Mouse (Mus musculus) retina, postnatal 1 day (tissue): ENCODE data around the gene Sh3glb2.

Source experiments
- DNase-seq: peaks from one replicate; pipeline ENCODE4 v3.0.0-alpha.2; 2012

Gene Sh3glb2

DNA sequence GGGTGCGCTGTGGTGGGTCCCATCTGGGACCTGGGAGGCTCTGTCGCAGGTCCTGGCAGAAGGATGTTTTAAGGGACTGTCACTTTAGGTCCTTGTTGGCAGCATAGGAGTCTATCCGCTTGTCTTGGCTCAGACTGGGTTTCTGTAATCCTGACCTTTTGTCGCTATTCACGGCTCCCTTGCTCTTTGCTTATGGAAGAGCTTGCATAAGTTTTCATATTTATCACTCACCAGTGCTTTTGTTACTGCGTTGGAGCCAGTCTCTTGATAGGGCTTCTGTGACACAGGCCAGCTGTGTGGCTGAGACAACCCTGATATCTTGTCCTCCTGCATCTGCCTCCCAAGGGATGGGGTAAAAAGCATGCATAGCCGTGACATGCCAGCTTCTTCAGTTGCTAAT is 20.2 kb upstream of the Sh3glb2 start:
- DNase-seq, result no peak

DNA sequence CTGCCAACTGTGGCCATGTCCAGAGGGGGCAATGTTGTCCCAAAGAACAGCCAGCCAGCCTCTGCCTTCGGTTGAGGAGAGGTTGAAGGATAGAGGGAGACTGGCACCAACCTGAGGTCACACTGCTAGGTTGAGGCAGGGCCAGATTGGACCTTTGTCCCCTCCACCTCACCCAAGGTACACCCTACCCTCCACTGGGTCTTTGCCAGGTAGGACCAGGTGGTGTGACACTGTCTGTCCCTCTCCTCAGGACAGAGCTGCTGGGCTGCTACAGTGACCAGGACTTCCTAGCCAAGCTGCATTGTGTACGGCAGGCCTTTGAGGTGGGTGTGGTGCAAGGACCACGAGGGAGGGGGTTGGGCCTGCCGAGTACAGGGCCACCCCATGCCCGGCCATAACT is 18.6 kb upstream of the Sh3glb2 start:
- DNase-seq, result no peak

DNA sequence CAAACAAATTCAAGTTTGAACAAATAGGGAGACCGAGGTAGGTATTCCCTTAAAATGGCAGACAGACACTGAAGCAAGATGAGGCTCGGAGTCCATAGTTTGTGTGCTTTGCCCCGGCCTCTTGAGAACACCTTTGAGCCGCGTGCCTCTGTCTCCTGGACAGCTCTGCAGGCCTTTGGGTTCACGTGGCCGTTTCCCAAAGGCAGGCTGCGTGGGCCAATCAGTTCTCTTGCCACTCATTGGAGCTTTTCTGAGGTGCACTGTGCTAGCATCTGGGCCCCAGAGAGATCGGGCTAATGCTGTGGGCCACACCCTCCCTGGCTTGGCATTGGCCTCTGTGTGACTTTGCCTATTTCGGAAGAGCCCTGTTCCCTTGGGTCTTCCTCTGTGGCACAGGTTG is 16.8 kb upstream of the Sh3glb2 start:
- no peak for DNase-seq

DNA sequence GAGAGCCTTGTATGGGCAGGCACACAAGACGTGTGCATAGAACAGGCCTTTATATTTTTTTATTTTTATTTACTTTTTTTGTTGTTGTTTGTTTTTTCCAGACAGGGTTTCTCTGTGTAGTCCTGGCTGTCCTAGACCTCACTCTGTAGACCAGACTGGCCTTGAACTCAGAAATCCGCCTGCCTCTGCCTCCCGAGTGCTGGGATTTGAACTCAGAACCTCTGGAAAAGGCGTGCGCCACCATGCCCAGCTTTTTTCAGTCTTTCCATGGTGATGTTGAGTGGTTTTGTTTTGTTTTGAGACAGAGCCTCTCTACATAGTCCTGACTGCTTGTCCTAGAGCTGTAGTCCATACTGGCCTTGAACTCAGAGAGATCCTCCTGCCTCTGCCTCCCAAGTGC is 13.6 kb upstream of the Sh3glb2 start:
- no peak for DNase-seq

DNA sequence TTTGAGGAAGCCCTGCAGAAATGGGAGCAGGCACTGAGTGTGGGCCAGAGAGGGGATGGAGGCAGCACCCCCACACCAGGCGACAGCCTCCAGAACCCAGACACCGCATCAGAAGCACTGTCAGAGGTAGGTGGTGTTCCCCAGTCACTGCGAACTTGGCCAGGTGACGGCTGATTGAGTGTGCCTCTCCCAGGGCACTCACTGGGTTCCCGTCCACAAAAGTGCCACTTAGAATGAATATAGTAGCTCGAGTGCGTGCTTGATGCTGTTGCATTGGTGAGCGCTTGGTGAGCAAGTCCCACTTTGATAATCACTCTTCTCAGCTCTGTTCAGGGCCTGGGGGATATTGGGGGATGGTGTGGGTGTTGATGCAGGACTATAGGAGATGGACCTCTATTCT is 12.4 kb upstream of the Sh3glb2 start:
- no peak for DNase-seq

DNA sequence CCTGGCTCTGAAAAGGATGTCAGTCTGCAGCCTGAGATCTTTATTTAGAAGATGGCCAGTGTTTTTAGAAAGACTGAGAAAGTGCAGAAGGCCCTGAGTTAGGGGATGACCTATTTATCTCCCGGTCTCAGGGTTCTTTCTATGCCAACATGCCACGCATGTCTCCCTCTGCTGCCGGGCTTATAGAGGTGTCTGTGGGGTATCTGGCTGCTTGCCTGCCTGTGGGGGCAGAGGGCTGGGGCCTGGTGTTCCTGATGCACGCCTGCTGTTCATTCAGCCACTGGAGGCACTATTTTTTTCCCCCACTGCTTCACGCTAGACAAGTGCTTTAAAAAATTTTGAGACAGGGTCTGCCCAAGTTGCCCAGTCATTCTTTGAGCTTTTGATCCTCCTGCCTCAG is 7.1 kb upstream of the Sh3glb2 start:
- no peak for DNase-seq

DNA sequence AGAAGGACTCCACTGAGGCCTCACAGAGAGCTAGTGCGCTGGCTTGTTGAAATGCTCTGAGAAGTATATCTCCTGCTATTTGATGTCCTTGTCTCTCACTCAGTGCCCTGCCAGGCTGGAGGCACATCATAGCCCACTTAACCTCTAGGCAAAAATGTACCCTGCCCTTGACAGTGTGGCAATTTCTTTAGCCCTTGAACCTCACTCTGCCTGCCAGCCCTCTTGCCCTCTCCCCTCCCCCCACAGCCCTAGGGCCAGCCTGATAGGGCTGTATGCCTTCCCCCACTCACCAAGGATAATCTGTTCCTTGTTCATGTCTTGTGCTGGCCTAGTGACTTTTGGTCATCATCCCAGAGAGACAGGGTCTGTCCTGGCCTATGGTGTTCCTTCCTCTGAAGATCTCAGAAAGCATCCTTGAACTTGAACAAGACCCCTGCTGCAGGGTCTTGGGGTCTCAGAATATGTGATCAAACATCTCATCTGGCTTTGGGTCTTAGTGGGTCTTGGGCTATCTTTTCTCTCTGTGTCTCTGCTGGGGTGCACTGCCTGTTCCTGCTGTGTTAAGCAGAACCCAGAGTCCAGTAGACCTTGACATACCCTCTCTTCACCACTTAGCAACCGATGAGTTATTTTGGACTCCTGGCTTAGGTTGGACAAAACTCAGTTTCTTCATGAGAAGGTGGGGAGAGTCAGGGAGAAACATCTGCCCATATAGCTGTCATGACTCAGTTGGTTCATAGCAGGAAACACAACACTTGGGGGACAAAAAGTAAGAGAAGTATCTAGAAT is 6.3 kb upstream of the Sh3glb2 start:
- DNase-seq, result no peak

DNA sequence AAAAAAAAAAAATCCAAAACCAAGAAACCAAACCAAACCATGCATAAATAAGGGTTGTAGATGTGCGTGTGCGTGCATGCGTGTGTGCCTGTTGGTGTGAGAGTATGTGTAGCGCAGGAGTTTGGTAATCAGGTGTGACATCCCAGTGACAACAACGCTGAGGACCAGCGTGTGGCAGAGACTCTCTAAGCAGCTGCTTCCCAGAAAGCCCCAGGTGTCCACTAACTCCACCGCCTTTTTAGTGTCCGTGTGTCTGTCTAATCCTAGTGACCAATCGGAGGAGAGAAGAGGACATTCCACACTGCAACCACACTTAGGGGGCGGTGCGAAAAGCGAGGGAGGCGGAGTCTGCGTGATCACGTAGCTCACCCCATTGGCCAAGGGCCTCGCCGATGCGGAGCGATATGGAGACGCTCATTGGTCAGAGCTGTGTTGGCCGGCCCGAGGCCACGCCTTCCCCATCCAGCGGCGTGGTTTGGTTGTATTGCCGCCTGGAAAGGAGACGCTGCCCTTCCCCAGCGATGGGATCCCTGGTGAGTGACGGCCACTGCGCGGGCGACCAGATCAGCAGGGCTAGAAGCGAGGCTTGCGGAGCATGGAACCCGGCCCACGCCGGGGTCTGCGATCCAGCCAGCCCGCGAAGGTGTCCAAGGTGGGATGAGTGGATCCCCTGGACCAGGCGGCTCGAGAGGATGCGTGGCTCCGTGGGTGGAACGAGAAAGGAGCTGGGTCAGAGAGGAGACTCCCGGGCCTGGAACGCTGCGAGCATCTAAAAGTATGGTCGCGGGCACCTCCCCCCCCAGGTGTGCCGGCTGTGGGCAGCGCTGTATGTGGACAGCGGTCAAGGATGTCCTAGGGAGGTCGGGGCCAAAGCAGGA is 4.9 kb upstream of the Sh3glb2 start, which contains the start of gene Miga2:
TSS of gene Miga2 (plus strand) at position 461 of the 878 bp plus-strand sequence.
- DNase-seq, result peak; percentile 100

DNA sequence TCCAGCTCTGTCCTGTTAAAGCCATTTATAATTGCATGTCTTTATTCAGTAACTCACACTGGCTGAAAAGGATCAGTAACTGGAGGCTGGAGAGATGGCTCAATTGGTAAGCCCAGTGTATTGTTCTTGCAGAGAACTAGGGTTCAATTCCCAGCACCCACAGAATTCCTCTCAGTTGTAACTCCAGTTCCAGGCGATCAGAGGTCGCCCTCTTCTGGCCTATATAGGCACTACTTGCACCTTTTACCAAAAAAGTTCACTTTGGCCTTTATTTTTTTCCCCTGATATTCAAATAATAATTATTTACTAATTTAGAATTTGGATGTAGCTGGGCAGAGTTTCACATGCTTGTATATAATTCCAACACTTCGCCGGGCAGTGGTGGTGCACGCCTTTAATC is 3.7 kb upstream of the Sh3glb2 start:
- DNase-seq, result no peak

DNA sequence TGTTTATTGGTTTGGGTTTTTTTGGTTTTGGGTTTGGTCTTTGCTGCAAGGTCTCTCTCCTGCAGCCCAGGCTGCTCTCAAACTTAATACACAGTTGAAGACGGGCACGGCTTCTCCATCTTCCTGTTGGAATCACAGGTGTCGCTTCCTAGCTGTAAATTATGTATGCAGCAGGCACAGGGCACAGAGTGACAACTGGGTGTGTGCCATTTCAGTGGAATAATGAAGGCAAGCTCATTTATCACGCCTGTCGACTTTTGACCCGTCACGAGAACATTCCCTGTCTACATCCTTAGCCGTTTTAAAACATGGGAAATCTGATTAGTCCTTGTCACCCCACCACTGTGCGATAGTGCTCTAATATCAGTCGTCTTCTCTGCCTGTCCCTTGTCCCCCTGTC is 1.5 kb upstream of the Sh3glb2 start:
- no peak for DNase-seq

DNA sequence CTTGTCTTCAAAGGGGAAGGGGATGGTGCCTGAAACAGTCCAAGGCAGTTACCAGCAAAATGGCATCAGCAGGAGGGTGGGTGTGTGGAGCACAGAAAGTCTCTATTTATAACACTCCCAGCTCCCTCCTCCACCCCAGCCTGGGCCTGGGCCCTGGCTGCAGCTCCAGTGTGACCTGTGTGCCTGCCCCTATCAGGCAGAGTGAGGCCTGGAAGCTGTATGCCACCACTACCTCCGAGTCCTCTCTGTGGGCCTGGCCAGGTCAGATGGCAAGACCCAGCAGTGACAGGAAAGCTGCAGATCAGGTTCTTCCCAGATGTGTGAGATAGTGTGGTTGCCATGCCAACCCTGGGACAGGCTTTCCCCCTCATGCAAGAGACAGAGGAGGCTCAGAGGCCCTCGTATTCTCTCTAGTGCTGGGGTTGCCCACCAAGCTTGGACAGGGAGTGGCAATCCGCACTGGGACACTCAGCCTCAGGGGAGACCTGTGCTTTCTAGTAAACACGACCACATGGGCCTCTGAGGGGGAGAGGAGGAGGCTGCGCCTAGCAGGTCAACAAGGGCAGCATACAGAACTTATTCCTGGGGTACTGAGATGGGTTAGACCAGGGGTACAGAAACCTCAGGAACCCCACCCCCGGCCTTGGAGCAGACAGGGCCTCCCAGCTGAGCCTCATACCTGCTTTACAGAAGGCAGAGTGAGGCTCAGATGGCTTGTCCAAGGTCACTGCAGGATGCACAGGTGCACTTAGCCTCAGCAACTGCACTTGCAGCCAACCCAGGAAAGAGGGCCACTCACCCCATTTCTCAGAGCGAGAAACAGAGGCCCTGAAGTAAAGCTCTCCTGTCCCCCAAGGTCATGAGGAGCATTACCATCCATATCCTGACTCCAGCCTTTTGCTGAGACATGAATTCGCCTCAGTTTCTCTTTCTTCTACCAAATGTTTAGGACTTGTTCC is 1.3 kb downstream of the Sh3glb2 start:
- no peak for DNase-seq

DNA sequence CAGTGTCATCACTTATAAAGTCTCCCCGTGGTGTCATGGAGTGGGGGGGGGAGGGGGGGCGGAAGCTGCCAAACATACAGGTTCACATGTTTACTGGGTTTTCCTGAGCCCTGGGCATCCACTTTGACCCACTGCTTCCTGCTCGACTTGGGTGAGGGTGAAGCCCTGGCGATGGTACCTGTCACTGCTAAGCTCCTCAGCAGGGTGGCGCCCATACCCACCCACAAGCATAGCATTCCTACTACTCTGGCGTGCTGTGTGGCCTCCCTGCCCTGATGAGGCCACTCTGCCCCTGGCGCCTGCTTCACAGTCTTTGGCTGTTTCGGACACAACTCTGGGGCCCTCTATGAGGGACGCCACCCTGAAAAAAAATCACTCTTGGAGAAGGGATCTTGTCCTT is 2.2 kb downstream of the Sh3glb2 start:
- DNase-seq, result no peak

DNA sequence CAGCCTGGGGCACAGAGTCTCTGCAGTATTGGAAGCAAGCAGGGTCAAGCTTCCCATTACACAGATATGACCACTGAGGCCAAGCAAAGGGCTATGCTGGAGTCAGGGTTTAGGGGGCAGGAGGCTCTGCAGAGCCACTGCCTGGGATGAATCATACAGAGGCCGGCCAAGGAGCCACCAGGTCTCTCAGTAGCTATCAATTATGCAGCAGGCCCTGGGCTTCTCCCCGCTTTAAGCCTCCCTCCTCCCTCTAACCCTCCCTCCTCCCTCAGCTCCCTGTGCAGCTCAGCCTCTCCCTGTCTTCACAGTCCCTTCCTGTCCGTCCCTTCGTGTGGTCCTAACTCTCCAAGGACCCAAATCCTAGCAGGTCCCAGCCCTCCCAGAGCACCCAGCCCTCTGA is 2.9 kb downstream of the Sh3glb2 start:
- no peak for DNase-seq

DNA sequence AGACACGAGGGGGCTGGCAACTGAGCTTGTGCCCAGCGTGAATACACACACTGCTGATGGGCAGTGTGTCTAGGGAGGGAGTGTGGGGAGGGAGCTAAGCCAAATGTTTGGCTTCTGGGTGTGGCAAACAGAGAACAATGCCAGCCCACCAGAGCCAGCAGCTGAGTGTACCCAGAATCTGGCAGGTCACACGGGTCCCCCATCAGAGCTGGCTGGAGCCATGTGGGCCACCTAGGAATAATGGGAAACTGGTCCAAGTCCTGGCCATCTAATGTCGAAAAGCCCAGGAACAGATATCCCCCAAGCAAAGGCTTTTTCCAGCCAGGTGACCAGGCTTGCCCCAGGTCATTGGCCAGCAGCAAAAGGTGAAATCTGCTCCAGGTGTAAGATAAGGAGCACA is 3.3 kb downstream of the Sh3glb2 start:
- DNase-seq, result no peak

DNA sequence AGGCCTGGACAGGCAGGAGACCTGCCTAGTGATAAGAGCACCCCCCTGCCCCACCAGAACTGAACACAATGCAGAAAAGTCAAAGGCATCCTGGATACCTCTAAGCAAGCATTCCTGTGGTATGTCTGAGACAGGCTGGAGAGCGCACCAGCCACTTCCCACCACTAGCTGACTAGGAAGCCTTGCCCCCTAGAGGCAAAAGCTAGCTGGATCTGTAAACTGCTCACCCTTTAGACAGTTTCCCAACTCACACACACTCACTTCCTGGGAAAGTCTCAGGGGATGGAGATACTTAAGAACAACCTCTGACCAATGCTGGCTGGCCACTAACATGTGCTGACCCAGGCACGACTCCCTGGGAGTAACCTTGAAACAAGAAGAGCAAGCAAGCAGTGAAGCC is 8.0 kb downstream of the Sh3glb2 start:
- no peak for DNase-seq

DNA sequence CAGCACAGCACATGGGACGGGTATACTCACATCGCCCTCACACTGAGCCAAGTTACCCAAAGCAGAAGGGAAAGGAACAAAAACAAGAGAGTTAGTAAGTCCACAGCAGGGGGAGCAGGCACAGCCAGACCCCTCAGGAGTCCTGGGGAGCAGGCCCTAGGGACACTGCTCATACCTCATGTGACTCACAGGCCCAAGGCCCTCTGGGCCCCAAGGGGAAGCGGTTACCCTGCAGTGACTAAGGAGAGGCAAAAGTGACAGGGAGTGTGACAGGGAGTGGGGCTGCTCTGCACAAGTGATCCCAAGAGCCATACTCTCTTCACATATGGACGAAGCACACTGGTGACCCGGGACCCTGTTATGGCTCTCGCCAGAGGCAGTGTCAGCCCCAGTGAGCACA is 9.9 kb downstream of the Sh3glb2 start:
- DNase-seq, result no peak

DNA sequence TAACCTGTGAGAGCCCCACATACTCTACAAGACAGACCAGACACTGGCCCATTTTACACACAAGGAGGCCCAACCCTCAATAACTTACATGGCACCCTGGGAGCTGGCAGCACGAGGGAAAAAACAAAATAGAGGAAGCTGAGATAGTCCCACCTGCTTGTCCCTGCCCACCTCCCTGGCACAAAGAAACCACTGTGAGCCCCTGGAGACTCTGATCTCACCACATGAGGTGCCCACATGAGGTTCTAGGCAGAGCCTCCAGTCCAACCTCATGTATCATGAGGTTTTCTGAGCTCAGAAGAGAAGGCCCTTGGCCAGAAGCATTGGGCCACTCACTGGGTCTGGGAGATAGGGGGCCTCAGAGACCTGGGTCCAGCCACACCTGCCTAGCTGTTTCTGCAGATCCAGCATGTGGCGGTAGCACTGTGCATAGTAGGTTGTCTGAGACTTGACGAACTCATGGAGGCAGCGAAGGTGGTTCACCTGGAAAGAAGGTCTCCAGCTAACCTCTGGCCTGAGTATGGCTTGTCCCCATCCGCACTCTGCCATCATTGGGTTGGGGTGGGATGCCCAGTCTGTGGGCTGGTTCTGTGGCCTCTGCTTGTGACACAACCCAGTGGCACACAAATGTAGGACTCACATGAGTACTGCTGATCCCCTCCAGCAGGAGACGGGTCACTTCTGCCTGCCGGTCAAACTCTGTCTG is 13.0 kb downstream of the Sh3glb2 start:
- DNase-seq, result no peak

DNA sequence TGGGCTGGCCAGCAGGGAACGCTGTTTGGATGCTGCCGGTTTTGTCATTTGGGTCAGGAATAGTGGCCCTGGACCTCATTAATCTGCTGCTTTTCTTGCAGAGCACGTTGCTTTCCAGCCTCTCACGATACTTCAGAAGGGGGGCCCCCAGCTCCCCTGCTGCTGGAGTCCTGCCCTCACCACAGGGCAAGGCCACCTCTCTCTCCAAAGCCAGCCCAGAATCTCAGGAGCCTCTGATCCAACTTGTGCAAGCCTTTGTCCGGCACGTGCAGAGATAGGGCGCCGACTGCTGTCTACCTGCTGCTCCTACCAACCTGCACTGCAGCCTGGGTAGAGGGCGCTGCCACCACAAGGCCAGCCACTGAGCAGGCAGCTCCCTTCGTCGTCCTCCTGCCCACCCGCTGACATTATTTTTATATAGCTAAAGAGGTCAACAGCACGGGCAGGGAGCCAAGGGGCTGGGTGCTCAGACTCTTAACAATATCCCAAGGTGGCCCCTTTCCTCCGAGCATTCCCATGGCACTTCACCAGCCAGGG is 15.5 kb downstream of the Sh3glb2 start:
- DNase-seq, result no peak

DNA sequence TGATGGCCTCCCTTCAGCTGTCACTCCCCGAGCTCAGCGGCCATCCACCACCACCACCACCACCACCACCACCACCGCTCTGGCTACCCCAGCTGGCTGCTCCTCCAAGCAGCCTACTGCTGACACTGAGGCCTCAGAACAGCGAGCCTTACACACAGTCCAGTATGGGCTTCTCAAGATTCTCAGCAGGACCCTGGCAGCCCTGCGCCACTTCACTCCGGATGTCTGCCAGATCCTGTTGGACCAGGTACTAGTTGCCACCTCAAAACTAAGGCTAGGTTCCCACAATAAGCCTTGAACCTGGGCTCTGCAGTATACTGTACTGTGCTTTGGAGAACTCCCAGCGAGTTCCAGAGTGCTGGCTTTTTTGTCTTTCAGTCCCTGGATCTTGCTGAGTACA is 16.6 kb downstream of the Sh3glb2 start:
- no peak for DNase-seq

DNA sequence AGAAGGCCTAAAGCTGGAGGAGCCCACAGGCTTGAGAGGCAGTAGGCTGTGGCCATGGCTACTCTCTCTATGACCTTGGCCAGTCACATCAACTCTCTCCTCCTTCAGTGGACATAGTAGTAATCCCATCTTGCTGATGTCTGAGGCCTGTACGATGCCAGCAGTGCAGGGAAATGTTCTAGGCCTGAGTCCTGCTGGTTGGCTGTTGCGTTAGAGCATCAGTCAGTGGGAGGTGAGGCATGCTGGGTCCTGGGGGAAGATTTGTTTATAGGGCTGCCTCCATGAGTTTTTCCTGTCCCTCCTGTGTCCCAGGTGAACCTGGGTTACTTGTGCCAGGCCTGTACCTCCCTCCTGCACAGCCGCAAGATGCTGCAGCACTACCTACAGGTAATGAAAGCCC is 17.1 kb downstream of the Sh3glb2 start:
- DNase-seq, result no peak

DNA sequence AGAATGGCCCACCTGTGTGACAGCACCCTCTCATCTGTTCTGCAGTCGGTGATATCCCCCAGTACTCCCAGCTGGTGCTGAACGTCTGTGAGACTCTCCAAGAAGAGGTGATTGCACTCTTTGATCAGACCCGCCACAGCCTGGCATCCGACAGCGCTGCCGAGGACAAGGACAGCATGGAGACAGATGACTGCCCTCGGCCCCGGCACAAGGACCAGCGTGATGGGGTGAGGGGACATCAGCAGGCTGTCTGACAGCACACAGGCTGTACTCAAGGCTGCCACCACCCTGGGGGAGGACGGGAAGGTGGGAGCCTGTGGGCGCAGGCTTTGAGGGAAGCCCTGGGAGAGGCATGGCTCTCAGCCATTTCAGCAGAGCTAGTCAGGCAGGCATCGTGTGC is 22.0 kb downstream of the Sh3glb2 start:
- DNase-seq, result no peak
